Mouse (Mus musculus) embryonic facial prominence, embryonic 10.5 days (tissue): ENCODE measurements around the gene Smco2. TPM values are rescaled to one million over a fixed set of nuclear protein-coding genes. Genes with fewer than 3 reads are reported as not detected.
"Not testable (repeated sequence)": the region's sequence is repeated elsewhere in the genome, so short reads cannot be mapped to it uniquely, and the experiment has no call there.

Source experiments
- DNase-seq: peaks from one replicate; pipeline ENCODE4 v3.0.0-alpha.2; 2017; ENCODE audit warnings: low spot score
- H3K27ac ChIP-seq: fragments of 300-500 bp; sonication (generic); replicated peaks from 2 replicates; pipeline ENCODE4 v1.5.1; 2016; ENCODE audit warnings: mild to moderate bottlenecking
- H3K27me3 ChIP-seq: fragments of 300-500 bp; sonication (generic); replicated peaks from 2 replicates; pipeline ENCODE4 v1.6.1; 2016; ENCODE audit warnings: low read depth, mild to moderate bottlenecking; ENCODE audit not compliant: poor library complexity, severe bottlenecking
- H3K36me3 ChIP-seq: fragments of 300-500 bp; sonication (generic); replicated peaks from 2 replicates; pipeline ENCODE4 v1.6.1; 2016; ENCODE audit warnings: mild to moderate bottlenecking, moderate library complexity
- H3K4me1 ChIP-seq: fragments of 300-500 bp; sonication (generic); 2 replicates; pipeline ENCODE4 v1.6.1; 2016
- H3K4me3 ChIP-seq: fragments of 300-500 bp; sonication (generic); 2 replicates; pipeline ENCODE4 v1.5.1; 2016; ENCODE audit warnings: mild to moderate bottlenecking, moderate library complexity
- H3K9me3 ChIP-seq: fragments of 300-500 bp; sonication (generic); 2 replicates; pipeline ENCODE4 v1.6.1; 2016; ENCODE audit warnings: mild to moderate bottlenecking
- WGBS: fragments of 180-500 bp; shearing (Covaris S2); methylation state at CpG from one replicate; pipeline ENCODE4 v1.1.7; 2016; 5-methylcytosine and 5-hydroxymethylcytosine counted together
- polyA plus RNA-seq: library from polyadenylated mRNA; unstranded; fragments of >200 nt; fragmentation: Nextera tagmentation; extraction: Ambion mirVana; gene quantifications from 2 replicates; pipeline ENCODE4 v1.2.1, GENCODE M21; 2016

Gene Smco2
- polyA plus RNA-seq, 1 experiment from 2014 or later = not detected

- WGBS = 93% methylated on average over 5 of the region's 5 CpGs
- no peaks in the 10 kb centered on the region for H3K36me3 ChIP-seq
- DNase-seq = no peak
- H3K4me1 ChIP-seq = peaks cover 7% of the 10 kb centered on the region
- H3K27ac ChIP-seq = no peak overlapping the region
- H3K4me3 ChIP-seq = no peak overlapping the region
- no peaks in the 10 kb centered on the region for H3K9me3 ChIP-seq
- no peaks in the 10 kb centered on the region for H3K27me3 ChIP-seq
Measured at GRCm38 (mm10) chr6:146838366-146838765, 11.5 kb upstream of the Smco2 start.

GRCm38 (mm10) chr6:146838863-146839262 is 11.0 kb upstream of the Smco2 start:
- no peaks in the 10 kb centered on the region for H3K27me3 ChIP-seq
- H3K4me3 ChIP-seq = no peak overlapping the region
- peaks cover 7% of the 10 kb centered on the region for H3K4me1 ChIP-seq
- H3K27ac ChIP-seq = no peak overlapping the region
- WGBS = 94% methylated on average over 4 of the region's 4 CpGs
- H3K36me3 ChIP-seq = no peaks in the 10 kb centered on the region
- no peak for DNase-seq
- H3K9me3 ChIP-seq = no peaks in the 10 kb centered on the region

- no peak overlapping the region for H3K4me3 ChIP-seq
Measured at GRCm38 (mm10) chr6:146844867-146845266, 5.0 kb upstream of the Smco2 start.

GRCm38 (mm10) chr6:146845347-146845746 is 4.6 kb upstream of the Smco2 start:
- DNase-seq = no peak
- WGBS = 77% methylated on average over 5 of the region's 5 CpGs
- H3K27ac ChIP-seq = no peak overlapping the region

More at GRCm38 (mm10) chr6:146844867-146845266, 5.0 kb upstream of the Smco2 start:
- no peak overlapping the region for H3K27ac ChIP-seq
- no peak for DNase-seq
- H3K36me3 ChIP-seq = no peaks in the 10 kb centered on the region
- H3K27me3 ChIP-seq = no peaks in the 10 kb centered on the region
- no peaks in the 10 kb centered on the region for H3K9me3 ChIP-seq
- H3K4me1 ChIP-seq = 0 out of 2 replicates have a peak, but pooled peaks cover 3% of the 10 kb centered on the region
- WGBS = 80% methylated on average over 6 of the region's 6 CpGs

GRCm38 (mm10) chr6:146845961-146846750 is 3.7 kb upstream of the Smco2 start:
- DNase-seq = no peak
- Histone ChIP-seq H3K36me3 (no peaks in the 10 kb centered on the region), H3K27me3 (no peaks in the 10 kb centered on the region), H3K9me3 (no peaks in the 10 kb centered on the region), H3K4me3 (no peak overlapping the region), H3K27ac (no peak overlapping the region), H3K4me1 (0 out of 2 replicates have a peak, but pooled peaks cover 9% of the 10 kb centered on the region)
- 84% methylated on average over 15 of the region's 15 CpGs for WGBS

More at GRCm38 (mm10) chr6:146845347-146845746, 4.6 kb upstream of the Smco2 start:
- H3K9me3 ChIP-seq = no peaks in the 10 kb centered on the region
- H3K4me1 ChIP-seq = 0 out of 2 replicates have a peak, but pooled peaks cover 8% of the 10 kb centered on the region
- H3K36me3 ChIP-seq = no peaks in the 10 kb centered on the region
- no peaks in the 10 kb centered on the region for H3K27me3 ChIP-seq
- no peak overlapping the region for H3K4me3 ChIP-seq

GRCm38 (mm10) chr6:146847402-146847801 is 2.5 kb upstream of the Smco2 start:
- Histone ChIP-seq H3K27me3 (no peaks in the 10 kb centered on the region), H3K36me3 (no peaks in the 10 kb centered on the region), H3K27ac (no peak overlapping the region), H3K4me3 (no peak overlapping the region), H3K9me3 (no peaks in the 10 kb centered on the region), H3K4me1 (0 out of 2 replicates have a peak, but pooled peaks cover 9% of the 10 kb centered on the region)
- WGBS = 80% methylated on average over 3 of the region's 3 CpGs
- no peak for DNase-seq

- H3K9me3 ChIP-seq = no peaks in the 10 kb centered on the region
- DNase-seq = no peak
- no peak overlapping the region for H3K27ac ChIP-seq
- H3K27me3 ChIP-seq = no peaks in the 10 kb centered on the region
- H3K4me1 ChIP-seq = peaks cover 12% of the 10 kb centered on the region; the same call in 1 of the 2 replicates
- WGBS = 82% methylated on average over 3 of the region's 3 CpGs
- no peak overlapping the region for H3K4me3 ChIP-seq
- no peaks in the 10 kb centered on the region for H3K36me3 ChIP-seq
Measured at GRCm38 (mm10) chr6:146848281-146848680, 1.6 kb upstream of the Smco2 start.

GRCm38 (mm10) chr6:146851916-146852315 is 2.0 kb downstream of the Smco2 start:
- no peaks in the 10 kb centered on the region for H3K36me3 ChIP-seq
- H3K4me3 ChIP-seq = no peak overlapping the region
- peaks cover 3% of the 10 kb centered on the region; the same call in 1 of the 2 replicates for H3K9me3 ChIP-seq
- H3K4me1 ChIP-seq = peaks cover 24% of the 10 kb centered on the region; the same call in 1 of the 2 replicates
- no peaks in the 10 kb centered on the region for H3K27me3 ChIP-seq
- 72% methylated on average over 3 of the region's 3 CpGs for WGBS
- no peak overlapping the region for H3K27ac ChIP-seq
- no peak for DNase-seq

GRCm38 (mm10) chr6:146852739-146853138 is 2.8 kb downstream of the Smco2 start:
- 87% methylated on average over 4 of the region's 4 CpGs for WGBS
- H3K27me3 ChIP-seq = no peaks in the 10 kb centered on the region
- DNase-seq = no peak

GRCm38 (mm10) chr6:146855185-146855584 is 5.3 kb downstream of the Smco2 start:
- 94% methylated on average over 9 of the region's 9 CpGs for WGBS
- no peak for DNase-seq
- no peaks in the 10 kb centered on the region for H3K27me3 ChIP-seq
- no peak overlapping the region for H3K27ac ChIP-seq
- no peaks in the 10 kb centered on the region for H3K36me3 ChIP-seq
- peaks cover 18% of the 10 kb centered on the region; the same call in 1 of the 2 replicates for H3K4me1 ChIP-seq
- H3K9me3 ChIP-seq = peaks cover 3% of the 10 kb centered on the region; the same call in 1 of the 2 replicates
- H3K4me3 ChIP-seq = no peak overlapping the region

More at GRCm38 (mm10) chr6:146852739-146853138, 2.8 kb downstream of the Smco2 start:
- Histone ChIP-seq H3K4me3 (no peak overlapping the region), H3K9me3 (peaks cover 3% of the 10 kb centered on the region; the same call in 1 of the 2 replicates), H3K27ac (no peak overlapping the region), H3K36me3 (no peaks in the 10 kb centered on the region), H3K4me1 (peaks cover 24% of the 10 kb centered on the region; the same call in 1 of the 2 replicates)

GRCm38 (mm10) chr6:146857386-146857785 is 7.5 kb downstream of the Smco2 start:
- Histone ChIP-seq H3K36me3 (no peaks in the 10 kb centered on the region), H3K9me3 (peaks cover 3% of the 10 kb centered on the region; the same call in 1 of the 2 replicates), H3K4me3 (no peak overlapping the region), H3K27me3 (no peaks in the 10 kb centered on the region), H3K27ac (no peak overlapping the region), H3K4me1 (peaks cover 15% of the 10 kb centered on the region; the same call in 1 of the 2 replicates)
- DNase-seq = no peak
- 97% methylated on average over 2 of the region's 2 CpGs for WGBS

- no peaks in the 10 kb centered on the region for H3K36me3 ChIP-seq
- no peaks in the 10 kb centered on the region for H3K9me3 ChIP-seq
- no peak for DNase-seq
- H3K4me3 ChIP-seq = no peak overlapping the region
- 89% methylated on average over 2 of the region's 2 CpGs for WGBS
- H3K27ac ChIP-seq = no peak overlapping the region
- H3K4me1 ChIP-seq = no peaks in the 10 kb centered on the region
- no peaks in the 10 kb centered on the region for H3K27me3 ChIP-seq
Measured at GRCm38 (mm10) chr6:146863154-146863553, 13.2 kb downstream of the Smco2 start.

- not testable (repeated sequence) for H3K27ac ChIP-seq, H3K36me3 ChIP-seq, H3K4me1 ChIP-seq, H3K4me3 ChIP-seq, H3K9me3 ChIP-seq, H3K27me3 ChIP-seq, DNase-seq
- WGBS = 92% methylated on average over 5 of the region's 5 CpGs
Measured at GRCm38 (mm10) chr6:146864370-146864769, 14.5 kb downstream of the Smco2 start.
